Mouse (Mus musculus) left cerebral cortex, postnatal 25 days (tissue): Measurements from ENCODE around the gene Nck1. TPM values are rescaled to one million over a fixed set of nuclear protein-coding genes. Genes with fewer than 3 reads are reported as not detected.

Experiments used
- DNase-seq, 2 experiments: peaks; one replicate each; pipeline ENCODE4 v3.0.0; 2022; ENCODE audit warnings: low spot score in 2 of 2, mixed read lengths in 1 of 2
- intact Hi-C: fragments of 180-260 bp; cut with DNase I; formaldehyde crosslinking; loops from one replicate; pipeline ENCODE4 v1.15.1; 2025
- total RNA-seq, 2 experiments: library from RNA; stranded (reverse); gene quantifications; 2 replicates each; pipeline ENCODE4 v1.2.3; 2021

The Nck1 gene
- total RNA-seq, 2 experiments from 2014 or later = 37.8 to 38.0 TPM

DNA sequence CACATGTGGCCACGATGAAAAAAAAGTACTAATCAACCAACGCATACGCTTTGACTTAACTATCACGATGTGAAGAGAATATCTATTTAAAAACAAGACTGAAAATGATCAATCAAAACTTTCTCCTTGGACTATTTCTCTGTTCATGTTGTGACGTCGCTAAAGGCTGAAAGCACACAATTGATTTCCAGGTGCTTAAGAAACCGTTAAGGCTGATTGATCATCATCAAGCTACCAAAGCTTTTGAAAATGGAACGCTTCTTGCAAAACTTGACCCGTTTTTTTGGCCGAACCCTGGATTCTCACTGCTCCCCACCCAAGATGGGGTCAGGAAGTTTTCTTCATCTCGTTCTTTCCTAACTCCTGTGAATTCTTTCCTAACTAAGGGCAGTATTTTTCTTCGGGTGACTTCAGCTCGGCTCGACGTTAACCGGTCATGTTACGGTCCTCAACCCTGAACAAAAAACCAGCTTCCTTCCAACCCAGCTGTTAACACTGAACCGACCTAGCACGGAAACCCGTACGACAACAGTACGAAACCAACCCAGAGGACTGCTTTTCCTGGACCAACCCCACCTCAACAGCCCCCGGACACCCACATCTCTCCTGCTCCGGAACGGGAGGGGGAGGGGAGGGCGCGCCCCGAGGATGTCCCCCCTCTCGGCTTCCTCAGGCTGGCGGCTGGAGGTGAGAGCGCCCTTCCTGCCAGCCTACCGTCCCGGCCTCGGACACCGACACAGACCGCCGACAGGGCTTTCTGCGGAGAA lies 803 bp downstream of the Nck1 start:
- no peak for DNase-seq
- intact Hi-C loops = loop anchor here (5.0 kb wide), 1 partner anchor 88 kb away; no protein-coding TSS in a partner anchor

DNA sequence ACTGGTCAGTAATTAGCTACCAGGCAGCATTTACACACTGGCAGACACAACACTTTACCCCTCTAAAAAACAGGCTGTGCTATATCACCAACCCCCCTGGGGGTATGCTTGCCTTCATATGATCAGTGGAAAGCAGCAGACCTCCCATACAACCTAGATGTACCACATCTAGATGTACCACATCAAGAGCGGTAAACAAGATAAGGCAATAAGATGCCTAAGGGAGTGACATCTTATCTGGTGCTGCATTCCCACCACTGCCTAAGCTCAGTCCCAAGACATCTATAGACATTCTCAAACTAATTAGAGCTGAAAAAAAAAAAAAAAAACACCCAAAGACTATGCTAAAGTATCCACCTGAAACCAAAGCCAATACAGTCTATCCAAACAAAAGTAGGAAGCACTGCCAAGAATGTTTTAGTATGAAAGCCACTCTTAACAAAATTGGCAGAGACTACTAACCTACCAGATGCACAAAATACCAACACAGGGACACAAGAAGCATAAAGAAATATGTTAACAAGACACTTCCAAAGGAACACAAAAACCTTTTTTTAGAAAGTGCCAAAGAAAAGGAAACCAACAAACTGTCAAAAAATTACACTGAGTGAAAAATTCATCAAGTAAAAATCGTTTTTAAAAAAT lies 10.2 kb downstream of the Nck1 start:
- intact Hi-C loops = no loop called here
- DNase-seq = peak in 1 of 2 experiments; percentile 40

DNA sequence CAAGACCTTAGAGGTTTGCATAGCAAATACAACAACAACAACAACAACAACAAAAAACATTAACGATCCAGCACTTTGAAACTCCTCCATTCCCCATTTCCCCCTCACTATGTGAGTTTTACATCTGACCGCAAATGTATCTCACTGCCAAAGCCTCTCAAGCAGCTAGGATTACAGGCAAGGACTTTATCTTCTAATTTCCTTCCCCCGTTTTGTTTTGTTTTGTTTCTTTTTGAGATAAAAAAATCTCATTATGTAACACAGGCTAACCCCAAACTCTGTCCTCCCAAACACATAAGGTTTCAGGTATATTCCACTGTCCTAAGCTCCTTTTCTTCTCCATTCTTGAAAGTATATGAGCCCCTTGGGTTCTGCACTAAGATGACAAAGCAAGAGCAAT lies 11.2 kb downstream of the Nck1 start:
- intact Hi-C loops = no loop called here
- DNase-seq = no peak

DNA sequence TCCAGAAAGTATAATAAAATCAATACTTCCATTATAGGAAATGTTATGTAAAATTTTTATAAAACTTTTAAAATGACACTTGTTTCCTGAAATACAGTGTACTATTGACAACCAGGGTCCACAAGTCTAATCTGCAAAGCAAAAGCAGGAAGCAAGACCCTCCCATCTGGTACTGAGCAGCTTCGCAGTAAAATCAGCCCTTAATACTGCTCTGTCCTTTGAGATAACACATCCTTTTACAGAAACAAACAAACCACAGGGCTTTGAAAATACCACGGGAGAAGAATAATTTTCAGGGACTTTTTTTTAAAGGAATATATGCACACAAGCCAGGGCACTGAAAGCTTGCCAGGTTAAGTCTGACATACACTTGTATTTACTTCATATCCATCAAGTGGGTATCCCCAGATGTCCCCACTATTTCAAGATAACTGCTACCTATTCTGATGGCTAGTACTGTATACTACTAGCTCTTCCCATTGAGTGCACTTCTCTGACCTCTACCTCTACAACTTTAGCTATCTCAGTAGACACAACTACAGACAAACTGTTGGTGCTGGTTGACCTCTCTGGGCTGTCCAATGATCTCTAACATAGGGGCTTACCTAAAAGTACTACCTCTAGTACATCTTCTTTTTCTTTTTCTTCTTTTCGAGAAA lies 13.0 kb downstream of the Nck1 start:
- intact Hi-C loops = no loop called here
- DNase-seq = no peak

DNA sequence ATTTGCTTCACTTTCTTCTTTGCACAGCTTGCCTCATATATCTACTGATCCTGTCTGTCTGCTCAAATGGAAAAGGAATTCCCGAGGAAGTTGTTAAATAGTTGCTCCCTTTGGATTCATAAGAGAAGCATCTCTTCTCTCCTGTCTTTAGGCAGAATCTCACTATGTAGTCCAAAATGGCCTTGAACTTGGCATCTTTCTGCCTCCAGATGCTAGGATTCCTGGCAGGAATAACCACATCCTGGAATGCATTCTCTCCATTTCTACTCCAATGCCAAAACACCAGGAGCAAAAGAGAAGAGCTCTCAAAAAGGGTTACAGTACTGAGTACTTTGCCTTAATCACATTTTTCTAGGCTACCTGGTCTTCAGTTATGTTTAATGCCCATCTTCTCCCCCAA lies 14.6 kb downstream of the Nck1 start:
- intact Hi-C loops = no loop called here

DNA sequence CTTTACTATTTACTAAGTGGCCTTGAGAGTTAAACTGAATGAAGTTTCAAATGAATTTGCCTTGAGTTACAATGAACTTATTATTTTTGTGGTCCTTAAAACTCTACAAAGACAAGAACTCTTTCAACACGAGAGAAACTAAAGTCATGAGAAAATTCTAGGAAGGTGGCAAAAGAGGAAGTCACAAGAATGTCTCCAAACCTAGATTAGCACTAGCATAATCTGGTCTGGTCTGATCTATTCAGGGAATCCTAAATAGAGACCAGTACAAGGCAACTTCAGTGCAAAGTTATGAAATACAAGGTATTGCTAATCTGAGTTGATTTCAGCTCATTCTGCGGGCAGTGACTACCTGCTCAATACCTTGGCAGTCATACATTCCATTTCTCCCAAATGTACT lies 20.7 kb downstream of the Nck1 start:
- no peak for DNase-seq
- intact Hi-C loops = loop anchor here (10.0 kb wide), 2 partner anchors 390 to 630 kb away; no protein-coding TSS in a partner anchor

More for the DNA sequence above, 14.6 kb downstream of the Nck1 start:
- DNase-seq = no peak

DNA sequence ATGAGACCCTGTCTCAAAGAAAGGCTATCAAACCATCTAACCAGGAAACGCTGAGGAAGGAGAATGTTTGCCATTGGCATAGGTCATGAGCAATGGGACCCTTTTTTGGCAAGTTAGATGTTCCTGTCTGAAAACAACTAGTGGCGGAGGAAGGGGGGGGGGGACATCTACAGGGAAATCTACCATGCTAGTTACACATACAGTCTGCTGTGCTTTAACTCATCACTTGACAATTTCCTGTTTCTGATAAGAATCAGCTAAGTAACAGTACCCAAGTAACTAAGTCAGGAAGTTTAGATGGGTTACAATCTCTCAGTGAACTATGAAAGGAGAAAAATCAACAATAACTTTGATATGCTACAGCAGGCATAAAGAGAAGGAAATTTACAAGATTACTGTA lies 23.9 kb downstream of the Nck1 start:
- intact Hi-C loops = loop anchor here (10.0 kb wide), 2 partner anchors 393 to 633 kb away; no protein-coding TSS in a partner anchor
- no peak for DNase-seq

DNA sequence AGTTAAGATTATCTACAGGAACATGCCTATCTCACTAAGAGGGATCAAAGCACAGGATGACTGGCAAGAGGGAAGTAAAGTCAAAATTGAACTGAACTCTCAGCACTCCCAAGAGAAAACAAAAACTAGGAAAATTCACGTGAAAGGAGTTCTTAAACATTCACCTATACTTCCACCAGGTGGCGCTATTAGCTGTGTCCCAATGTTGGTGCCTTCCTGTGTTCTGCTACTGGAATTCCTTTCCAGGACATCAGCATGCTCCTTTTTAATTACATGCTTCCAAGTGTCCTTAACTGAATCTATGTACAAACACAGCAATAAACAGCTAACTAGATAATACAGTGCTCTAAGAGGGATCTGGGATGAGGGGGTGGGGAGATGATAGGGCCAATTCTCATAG lies 25.3 kb downstream of the Nck1 start:
- DNase-seq = peak; percentile 58 to 67
- intact Hi-C loops = loop anchor here (2.0 to 10.0 kb wide), 3 partner anchors 122 to 634 kb away; no protein-coding TSS in a partner anchor

DNA sequence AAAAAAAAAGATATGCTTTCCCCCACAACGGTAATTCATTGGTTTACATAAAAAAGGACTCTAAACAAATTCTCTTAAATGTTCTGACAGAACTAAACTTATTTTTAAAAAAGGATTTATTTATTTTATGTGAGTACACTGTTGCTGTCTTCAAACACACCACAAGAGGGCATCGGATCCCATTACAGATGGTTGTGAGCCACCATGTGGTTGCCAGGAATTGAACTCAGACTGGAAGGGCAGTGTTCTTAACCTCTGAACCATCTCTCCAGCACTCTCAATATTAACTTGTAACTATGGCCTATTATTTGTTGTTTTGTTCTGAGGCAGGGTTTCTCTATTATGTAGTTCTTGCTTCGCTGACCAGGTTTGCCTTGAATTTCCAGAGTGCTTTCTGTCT lies 25.9 kb downstream of the Nck1 start:
- DNase-seq = no peak
- intact Hi-C loops = loop anchor here (2.0 to 10.0 kb wide), 3 partner anchors 123 to 635 kb away; no protein-coding TSS in a partner anchor

DNA sequence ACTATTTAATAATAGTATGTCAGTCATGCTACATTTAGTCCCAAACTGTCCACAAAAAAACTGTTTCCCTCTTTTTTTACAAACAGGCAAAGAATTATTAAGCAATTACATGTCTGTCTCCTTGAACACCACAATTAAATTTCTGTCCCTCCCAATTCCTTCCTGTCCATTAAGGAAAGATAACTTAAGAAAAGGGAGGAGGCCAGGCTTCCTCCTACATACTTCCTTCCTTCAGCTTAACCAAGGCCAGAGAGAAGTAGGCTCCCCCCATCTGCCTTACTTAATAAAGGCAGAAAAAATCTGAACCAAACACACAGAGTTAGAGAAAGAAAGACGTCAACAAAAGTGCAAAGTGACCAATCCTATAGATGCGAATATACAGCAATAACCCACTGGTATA lies 38.4 kb downstream of the Nck1 start:
- intact Hi-C loops = no loop called here

DNA sequence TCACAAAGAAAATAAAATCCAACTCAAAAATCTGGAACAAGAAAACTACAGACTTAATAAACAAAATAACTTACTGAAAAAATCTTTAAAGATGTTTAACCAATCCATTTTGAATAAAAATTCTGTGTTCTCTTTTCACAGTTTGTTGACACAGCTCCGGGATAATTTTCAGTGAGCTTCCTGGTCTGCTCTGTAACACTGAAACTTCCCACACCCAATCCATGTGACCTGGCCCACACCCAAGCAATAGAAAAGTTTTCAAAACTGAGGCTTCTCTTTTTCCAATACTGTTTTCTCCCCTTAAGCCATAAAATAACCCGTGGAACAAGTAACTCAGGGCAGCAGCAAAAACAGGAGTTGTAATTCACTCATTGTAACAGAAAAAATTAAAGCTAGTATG lies 39.3 kb downstream of the Nck1 start:
- DNase-seq = no peak
- intact Hi-C loops = no loop called here

More for the DNA sequence above, 38.4 kb downstream of the Nck1 start:
- no peak for DNase-seq

DNA sequence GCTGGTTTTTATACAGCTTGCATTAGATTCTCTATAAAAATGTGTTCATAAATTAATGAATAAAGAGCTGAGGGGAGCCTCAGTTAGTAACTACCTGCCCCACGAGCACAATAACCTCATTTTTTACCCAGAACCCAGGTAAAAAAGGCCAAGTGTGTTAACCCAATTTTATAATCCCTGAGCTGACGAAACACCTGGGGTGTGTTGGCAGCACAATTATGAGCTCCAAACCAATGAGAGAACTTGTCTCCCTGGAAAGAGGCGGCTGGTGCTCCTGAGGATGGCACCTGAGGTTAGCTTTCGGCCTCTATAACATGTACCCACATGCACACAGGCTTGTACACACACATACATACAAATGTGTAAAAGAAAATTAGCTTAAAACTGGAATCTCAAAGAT lies 40.4 kb downstream of the Nck1 start:
- DNase-seq = no peak
- intact Hi-C loops = no loop called here

DNA sequence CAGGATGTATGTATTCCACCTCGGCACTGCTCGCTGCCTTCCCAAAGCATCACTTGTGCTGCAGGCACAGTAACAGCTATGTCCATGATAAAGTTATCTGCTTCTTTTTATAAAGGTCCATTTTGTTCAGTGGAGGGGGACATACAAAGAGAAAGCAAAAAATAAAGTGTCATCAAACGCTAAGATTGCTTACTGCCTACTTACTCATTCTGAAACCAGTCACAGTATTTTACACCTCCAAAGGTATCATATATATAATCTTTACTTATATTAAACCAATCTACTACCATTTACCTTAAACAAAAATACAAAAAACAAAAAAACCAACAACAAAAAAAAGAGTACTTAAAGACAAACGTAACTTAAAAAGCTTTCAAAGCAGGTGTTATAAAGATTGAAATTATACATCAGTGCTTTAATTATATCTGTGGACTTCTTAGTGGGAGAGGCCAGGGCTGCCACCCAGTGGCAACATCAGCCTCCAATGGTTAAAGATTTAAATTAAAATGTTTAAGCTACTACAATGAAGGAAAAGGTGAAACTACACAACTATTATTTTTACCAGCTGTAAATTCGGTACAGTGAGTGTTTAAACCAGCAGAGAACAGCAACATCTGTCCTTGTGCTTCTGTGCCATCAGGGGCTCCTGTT lies 52.2 kb downstream of the Nck1 start:
- intact Hi-C loops = no loop called here
- DNase-seq = no peak

DNA sequence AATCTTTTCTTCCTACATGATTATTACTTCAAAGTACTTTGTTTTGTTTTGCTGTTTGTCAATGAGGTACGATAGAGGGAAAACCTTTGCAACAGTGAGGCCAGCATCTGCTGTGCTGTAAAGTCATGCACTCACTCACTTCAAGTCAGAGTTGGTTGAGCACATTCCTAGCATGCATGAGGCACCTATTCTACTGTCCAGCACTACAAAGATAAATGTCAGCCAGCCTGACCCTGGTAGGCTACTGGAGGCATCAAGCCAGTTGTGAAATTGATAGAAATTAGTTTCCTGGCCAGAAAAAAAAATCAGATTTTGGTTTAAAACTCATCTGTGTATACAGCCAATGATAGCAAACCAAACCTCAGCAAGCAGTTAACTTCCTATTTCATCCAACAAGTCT lies 54.5 kb downstream of the Nck1 start:
- intact Hi-C loops = no loop called here
- no peak for DNase-seq

DNA sequence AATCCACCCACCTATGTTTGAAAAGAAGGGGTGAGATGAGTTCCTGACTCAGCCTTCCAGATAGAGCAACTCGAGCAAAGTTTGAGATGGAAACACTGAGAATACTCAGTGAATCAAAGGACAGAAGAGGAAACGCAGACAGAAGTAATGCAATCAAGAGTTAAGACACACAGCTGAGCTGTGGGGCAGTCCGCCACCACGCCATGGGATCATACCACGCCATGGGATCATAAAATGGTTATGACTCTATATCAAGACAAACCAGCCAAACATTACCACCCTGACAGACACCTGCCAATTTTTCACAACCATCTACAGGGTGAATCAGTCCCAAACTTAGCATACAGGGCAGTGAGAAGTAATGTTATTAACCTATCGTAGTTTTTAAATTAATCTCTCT lies 57.0 kb downstream of the Nck1 start:
- intact Hi-C loops = no loop called here
- DNase-seq = no peak

DNA sequence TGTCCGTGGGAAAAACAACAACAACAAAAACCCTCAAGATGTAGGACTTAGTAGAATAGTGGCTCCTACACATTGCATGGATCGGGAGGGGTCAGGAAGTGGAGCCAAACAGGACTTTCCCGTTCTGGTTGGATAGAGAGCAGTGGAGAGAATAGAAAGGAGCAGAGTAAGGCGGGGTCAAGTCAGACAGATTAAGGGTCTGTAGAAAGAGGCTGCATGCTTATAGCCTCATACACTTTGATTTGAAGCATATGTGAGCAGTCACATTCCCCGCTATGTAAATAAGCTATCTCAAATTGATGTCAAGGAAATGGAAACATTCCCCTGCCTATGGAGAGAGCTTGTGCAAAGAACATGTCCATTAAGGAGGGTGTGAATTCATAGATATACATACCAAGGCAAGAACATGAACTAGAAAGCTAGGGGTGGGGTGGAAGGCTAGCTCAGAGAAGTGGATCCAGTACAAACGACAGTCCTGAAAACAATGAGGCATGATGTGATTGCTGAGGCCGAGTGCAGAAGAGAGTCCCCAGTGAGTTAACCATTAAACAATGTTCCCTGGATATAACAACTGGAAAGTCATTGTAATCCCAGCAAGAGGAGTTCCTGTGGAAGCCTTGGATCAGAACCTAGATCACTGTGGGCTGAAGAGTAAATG lies 57.7 kb downstream of the Nck1 start:
- intact Hi-C loops = no loop called here
- DNase-seq = no peak

DNA sequence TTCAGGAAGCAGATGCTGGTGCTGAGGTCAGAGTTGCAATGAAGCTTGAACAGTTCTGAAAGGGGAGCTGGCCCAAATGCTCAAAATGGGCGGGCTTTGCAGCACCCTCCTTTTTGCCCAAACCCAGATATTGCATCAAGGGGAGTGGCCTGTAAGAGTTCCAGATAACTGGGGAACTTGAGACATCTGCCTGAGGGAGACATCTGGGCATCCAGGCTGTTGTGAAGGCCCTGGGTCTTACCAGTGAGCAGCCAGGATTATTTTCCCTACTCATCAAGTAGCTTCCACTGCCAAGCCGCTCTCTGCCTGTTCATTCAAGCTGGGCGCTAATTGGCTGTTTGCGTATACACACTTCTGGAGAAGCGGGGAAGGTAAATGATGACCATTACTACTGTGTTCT lies 59.5 kb downstream of the Nck1 start, which contains the start of gene Il20rb:
Gene Il20rb (minus strand): TSS at position 358 of the 400 bp plus-strand sequence.
- no peak for DNase-seq
- intact Hi-C loops = no loop called here

DNA sequence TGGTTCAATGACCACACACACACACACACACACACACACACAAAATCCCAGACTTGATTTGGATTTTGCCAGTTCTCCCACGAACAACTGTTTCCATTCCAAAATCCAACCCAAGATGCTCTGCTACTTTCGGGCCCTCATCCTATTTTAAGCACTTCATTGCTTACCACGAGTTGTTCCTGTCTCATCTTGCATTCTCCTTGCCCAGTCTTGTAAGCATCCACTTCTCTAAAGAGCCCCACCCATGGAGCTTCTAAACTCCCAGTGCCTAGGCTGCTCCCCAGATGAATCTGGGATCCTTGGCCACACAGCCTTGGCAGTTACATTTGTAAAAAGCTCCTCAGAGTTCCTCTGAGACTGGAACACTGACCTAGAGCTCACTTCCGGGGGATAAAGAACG lies 62.6 kb downstream of the Nck1 start:
- intact Hi-C loops = no loop called here
- DNase-seq = peak in 1 of 2 experiments; percentile 43

DNA sequence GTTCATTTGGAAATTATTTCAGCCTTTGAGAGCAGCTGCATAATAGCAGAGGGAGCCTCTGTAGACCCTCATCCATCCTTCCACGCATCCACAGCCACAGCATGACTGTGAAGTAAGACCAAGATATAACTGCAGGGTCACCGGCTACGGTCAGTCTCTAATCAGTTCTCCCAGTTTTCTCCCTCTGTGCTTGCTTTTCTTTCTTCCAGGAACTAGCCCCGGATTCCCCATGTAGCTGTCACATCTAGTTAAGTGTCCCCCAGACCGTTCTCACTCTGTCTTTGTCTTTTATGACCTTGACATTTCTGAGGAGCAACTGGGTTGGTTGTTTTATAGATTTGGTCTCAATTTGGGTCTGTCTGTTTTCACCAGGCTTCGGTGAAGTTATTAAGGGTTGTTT lies 64.3 kb downstream of the Nck1 start:
- no peak for DNase-seq
- intact Hi-C loops = no loop called here
